Mouse (Mus musculus): ENCODE data around the gene Olfr998. TPM values are rescaled to one million over a fixed set of nuclear protein-coding genes. Genes with fewer than 3 reads are reported as not detected.
A peak's percentile ranks its signal among the peaks of the same experiment; 100 is the strongest.
"Not testable (repeated sequence)": the region's sequence is repeated elsewhere in the genome, so short reads cannot be mapped to it uniquely, and the experiment has no call there.

Olfr998 gene
- total RNA-seq (2021), result not detected
- long read RNA-seq, result 0 reads

GRCm38 (mm10) chr2:85588648-85589047 lies at the start of gene Olfr998:
Gene Olfr998 (plus strand): TSS chr2:85588948.
- DNase-seq (ENCODE audit: low spot score in 2 of 2), result not testable (repeated sequence)

GRCm38 (mm10) chr2:85554806-85555205 lies 33.9 kb upstream of the Olfr998 start:
- no peak for DNase-seq (ENCODE audit: low spot score in 2 of 2)

GRCm38 (mm10) chr2:85560226-85560625 lies 28.5 kb upstream of the Olfr998 start:
- no peak for DNase-seq (ENCODE audit: low spot score in 2 of 2)

GRCm38 (mm10) chr2:85561187-85561586 lies 27.6 kb upstream of the Olfr998 start:
- DNase-seq (ENCODE audit: low spot score in 2 of 2), result peak; percentile 33 to 58

- DNase-seq (ENCODE audit: low spot score in 2 of 2), result no peak
These were observed 9.8 kb upstream of the Olfr998 start, which contains the start of gene Olfr996 for GRCm38 (mm10) chr2:85578915-85579314. Gene Olfr996 (plus strand): TSS chr2:85579215.

- DNase-seq (ENCODE audit: low spot score in 2 of 2), result no peak
These were observed 23.1 kb downstream of the Olfr998 start, which contains the start of gene Olfr1000 for GRCm38 (mm10) chr2:85611803-85612202. Gene Olfr1000 (minus strand): TSS chr2:85611903.

Other genes starting within 250 kb of the Olfr998 start
- gene Olfr987, start 249.6 kb upstream of the Olfr998 start, total RNA-seq (2021), result not detected
- gene Olfr988, start 225.7 kb upstream of the Olfr998 start, total RNA-seq (2021), result not detected
- not detected for gene Olfr992, start 179.5 kb upstream of the Olfr998 start, total RNA-seq (2021)
- not detected for gene Olfr993, start 174.1 kb upstream of the Olfr998 start, total RNA-seq (2021)
- gene Olfr994, start 152.5 kb upstream of the Olfr998 start, total RNA-seq (2021), result not detected
- gene Olfr995, start 145.3 kb upstream of the Olfr998 start, total RNA-seq (2021), result not detected
- gene 4833423E24Rik, start 69.9 kb upstream of the Olfr998 start, total RNA-seq (2021), result under 1 TPM; 0.62 to 0.67 TPM
- gene Olfr996, start 9.7 kb upstream of the Olfr998 start, total RNA-seq (2021), result not detected
- gene Olfr1000, start 23.0 kb downstream of the Olfr998 start, total RNA-seq (2021), result not detected
- gene Olfr1002, start 61.8 kb downstream of the Olfr998 start, total RNA-seq (2021), result not detected
- not detected for gene Olfr154, start 75.5 kb downstream of the Olfr998 start, total RNA-seq (2021)
- gene Olfr1006, start 89.8 kb downstream of the Olfr998 start, total RNA-seq (2021), result not detected
- not detected for gene Olfr1008, start 100.5 kb downstream of the Olfr998 start, total RNA-seq (2021)
- gene Olfr1009, start 126.5 kb downstream of the Olfr998 start, total RNA-seq (2021), result not detected
- gene Olfr1012, start 173.8 kb downstream of the Olfr998 start, total RNA-seq (2021), result not detected
- gene Olfr1013, start 178.2 kb downstream of the Olfr998 start, total RNA-seq (2021), result not detected
- gene Olfr1014, start 183.8 kb downstream of the Olfr998 start, total RNA-seq (2021), result not detected
- gene Olfr1015, start 193.1 kb downstream of the Olfr998 start, total RNA-seq (2021), result not detected
- gene Olfr1016, start 213.6 kb downstream of the Olfr998 start, total RNA-seq (2021), result not detected
- not detected for gene Olfr1018, start 229.5 kb downstream of the Olfr998 start, total RNA-seq (2021)

All from layer of hippocampus, postnatal 10 days (tissue).